Mouse (Mus musculus) adrenal gland, postnatal 10 days (tissue): Measurements from ENCODE around the gene Mrpl24. TPM values are rescaled to one million over a fixed set of nuclear protein-coding genes. Genes with fewer than 3 reads are reported as not detected.

Experiments used
- total RNA-seq, 2 experiments: library from RNA; stranded (reverse); gene quantifications; 2 replicates each; pipeline ENCODE4 v1.2.3; 2021

The Mrpl24 gene
- total RNA-seq, 2 experiments from 2014 or later, result 104 to 123 TPM

Other genes starting within 250 kb of the Mrpl24 start
- under 1 TPM; 0.24 to 0.58 TPM for gene Lrrc71, start 170.9 kb upstream of the Mrpl24 start, total RNA-seq
- 10 to 100 TPM; 11.6 to 23.6 TPM for gene Ntrk1, start 124.3 kb upstream of the Mrpl24 start, total RNA-seq
- 1 to 10 TPM in 1 of 2 experiments, under 1 TPM in 1; 0.99 to 2.7 TPM for gene Insrr, start 122.6 kb upstream of the Mrpl24 start, total RNA-seq
- gene Pear1, start 95.2 kb upstream of the Mrpl24 start, total RNA-seq, result 10 to 100 TPM; 29.7 to 30.9 TPM
- 1 to 10 TPM in 1 of 2 experiments, under 1 TPM in 1; 0.61 to 1.1 TPM for gene Sh2d2a, start 72.8 kb upstream of the Mrpl24 start, total RNA-seq
- gene Prcc, start 33.9 kb upstream of the Mrpl24 start, total RNA-seq, result 10 to 100 TPM; 49.9 to 54.9 TPM
- 100 to 1,000 TPM; 161 to 162 TPM for gene Hdgf, start 13.2 kb upstream of the Mrpl24 start, total RNA-seq
- gene Isg20l2, start 10.8 kb downstream of the Mrpl24 start, total RNA-seq, result 10 to 100 TPM; 22.9 to 24.3 TPM
- 10 to 100 TPM; 12.4 to 16.3 TPM for gene Rrnad1, start 11.2 kb downstream of the Mrpl24 start, total RNA-seq
- under 1 TPM; 0.48 to 0.76 TPM for gene Crabp2, start 29.2 kb downstream of the Mrpl24 start, total RNA-seq
- gene Nes, start 51.6 kb downstream of the Mrpl24 start, total RNA-seq, result 10 to 100 TPM; 17.7 to 23.3 TPM
- 10 to 100 TPM; 18.7 to 20.0 TPM for gene Bcan, start 80.7 kb downstream of the Mrpl24 start, total RNA-seq
- gene Hapln2, start 108.1 kb downstream of the Mrpl24 start, total RNA-seq, result not detected
- gene Gpatch4, start 123.6 kb downstream of the Mrpl24 start, total RNA-seq, result 10 to 100 TPM; 12.1 to 12.4 TPM
- 100 to 1,000 TPM; 140 to 150 TPM for gene Naxe, start 139.0 kb downstream of the Mrpl24 start, total RNA-seq
- not detected for gene Ttc24, start 158.8 kb downstream of the Mrpl24 start, total RNA-seq
- gene Iqgap3, start 162.5 kb downstream of the Mrpl24 start, total RNA-seq, result 10 to 100 TPM in 1 of 2 experiments, 1 to 10 TPM in 1; 6.9 to 11.5 TPM
- gene Mef2d, start 222.9 kb downstream of the Mrpl24 start, total RNA-seq, result 10 to 100 TPM; 85.7 to 86.6 TPM